Mouse (Mus musculus): ENCODE measurements around the gene Ndufc2.
"Not testable (repeated sequence)": the region's sequence is repeated elsewhere in the genome, so short reads cannot be mapped to it uniquely, and the experiment has no call there.

Ndufc2 gene

DNA sequence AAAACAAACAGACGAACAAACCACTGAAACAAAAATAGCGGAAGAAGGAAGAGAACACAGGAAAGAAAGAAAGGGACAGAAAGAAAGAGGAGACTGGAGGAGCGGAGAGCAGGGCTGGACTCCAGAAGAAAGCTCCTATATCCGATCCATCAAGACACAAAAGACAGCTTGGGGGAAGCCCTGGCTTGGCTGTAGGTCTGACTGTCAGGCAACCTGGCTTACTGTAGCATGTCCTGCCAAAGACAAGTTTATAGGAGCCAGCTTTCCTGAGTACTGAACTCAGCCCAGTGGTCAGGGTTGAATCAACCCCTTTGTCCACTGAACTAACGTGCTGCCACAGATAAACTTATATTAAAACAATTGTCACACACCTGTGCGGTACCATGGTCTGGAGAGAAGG is 27.5 kb downstream of the Ndufc2 start:
- no peak for DNase-seq (ENCODE audit: low read depth, low spot score)

DNA sequence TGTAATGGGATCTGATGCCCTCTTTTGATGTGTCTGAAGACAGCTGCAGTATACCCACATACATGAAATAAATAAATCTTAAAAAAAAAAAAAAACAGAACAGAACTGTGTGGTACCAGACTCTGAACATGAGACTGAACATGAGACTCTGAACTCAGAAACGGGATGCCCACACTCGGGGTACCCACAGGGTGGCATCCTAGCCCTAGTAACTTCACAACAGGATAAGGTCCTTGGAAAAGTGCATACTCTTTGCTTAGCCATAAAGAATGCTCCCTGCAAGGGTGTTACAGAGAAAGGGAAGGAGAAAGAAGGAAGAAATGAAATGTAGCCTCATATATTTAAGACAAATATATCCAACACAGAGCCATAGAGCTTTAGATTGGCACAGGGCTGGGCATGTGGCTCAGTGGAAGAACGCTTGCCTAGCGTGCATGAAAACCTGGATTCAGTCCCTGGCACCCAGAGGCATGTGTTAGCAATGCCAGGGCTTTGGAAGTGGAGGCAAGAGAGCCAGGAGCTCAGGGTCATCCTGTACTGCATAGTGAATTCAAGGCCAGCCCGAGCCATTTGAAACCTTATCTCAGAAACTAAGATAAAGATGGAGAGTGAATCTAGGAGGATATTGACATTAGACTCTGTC is 28.1 kb downstream of the Ndufc2 start:
- DNase-seq (ENCODE audit: low read depth, low spot score): no peak

DNA sequence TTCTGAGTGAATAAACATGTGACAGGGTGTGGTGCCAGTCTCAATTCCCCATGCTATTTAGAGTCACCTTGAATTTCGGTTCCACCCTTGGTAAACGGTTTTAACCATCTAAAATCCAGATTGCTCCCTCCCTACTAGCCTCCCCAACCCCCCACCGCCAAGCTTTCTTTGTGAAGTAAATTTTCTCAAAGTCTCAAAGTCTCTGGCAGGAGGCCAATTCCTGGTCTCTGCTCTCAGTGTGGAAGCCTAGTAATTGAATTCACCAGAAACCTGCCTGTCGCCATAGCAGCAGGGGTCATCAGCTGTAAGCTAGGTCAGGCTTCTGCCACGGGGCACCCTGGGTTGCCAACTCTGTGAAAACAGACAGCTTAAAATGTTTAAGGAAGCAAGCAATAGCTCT is 29.9 kb downstream of the Ndufc2 start:
- no peak for DNase-seq (ENCODE audit: low read depth, low spot score)

- not testable (repeated sequence) for DNase-seq (ENCODE audit: low read depth, low spot score)
Measured at GRCm38 (mm10) chr7:97433517-97433916, 33.7 kb downstream of the Ndufc2 start.

- no peak for DNase-seq (ENCODE audit: low read depth, low spot score)
Measured at GRCm38 (mm10) chr7:97434517-97434916, 34.7 kb downstream of the Ndufc2 start.

DNA sequence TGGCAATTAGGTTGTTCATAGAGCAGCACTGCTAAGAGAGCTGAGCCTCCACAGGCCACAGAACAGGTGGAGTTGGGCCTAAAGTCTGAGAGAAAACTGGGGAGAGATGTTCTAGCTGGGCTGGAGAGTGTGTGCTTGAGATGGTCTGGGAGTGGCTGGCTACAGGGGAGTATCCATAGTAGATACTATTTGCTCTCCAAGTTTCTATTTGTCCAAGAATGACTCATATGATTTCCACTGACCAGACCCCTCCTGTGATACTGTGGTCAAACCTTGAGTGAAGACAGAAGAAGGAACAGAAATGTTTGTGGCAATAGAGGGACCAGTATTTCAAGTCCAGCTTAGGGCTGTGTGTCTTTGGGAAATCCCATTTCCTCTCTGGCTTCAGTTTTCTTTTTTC is 39.2 kb downstream of the Ndufc2 start:
- DNase-seq (ENCODE audit: low read depth, low spot score): no peak

GRCm38 (mm10) chr7:97446171-97446925 is 46.5 kb downstream of the Ndufc2 start:
- DNase-seq (ENCODE audit: low read depth, low spot score): peak; percentile 84

DNA sequence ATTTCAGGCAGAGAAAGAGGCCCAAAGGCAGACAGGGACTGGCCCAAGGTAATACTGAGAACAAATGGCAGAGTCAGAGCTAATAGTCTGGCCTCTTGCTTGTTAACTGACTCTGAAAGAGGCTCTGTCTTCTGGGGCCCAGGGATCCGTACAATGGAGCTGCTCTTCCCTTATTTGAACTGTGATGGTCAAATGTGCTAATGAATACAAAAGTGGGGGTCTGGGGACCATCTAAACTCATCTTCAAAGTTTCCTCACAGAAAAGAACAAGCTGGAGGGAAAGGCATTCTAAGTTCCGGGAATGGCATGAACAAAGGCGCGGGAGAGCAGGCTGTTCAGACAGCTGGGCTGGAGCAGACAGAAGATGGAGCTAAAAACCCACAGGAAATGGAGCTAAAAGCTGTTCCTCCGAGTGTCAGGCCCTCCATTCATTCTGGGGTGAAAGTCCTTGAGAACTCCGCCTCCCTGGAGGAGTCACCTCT is 47.3 kb downstream of the Ndufc2 start:
- DNase-seq (ENCODE audit: low read depth, low spot score): no peak

GRCm38 (mm10) chr7:97451023-97451422 is 51.2 kb downstream of the Ndufc2 start, which contains the start of gene Kctd14:
Gene Kctd14 (plus strand): TSS chr7:97451323.
- not testable (repeated sequence) for DNase-seq (ENCODE audit: low read depth, low spot score)

- DNase-seq (ENCODE audit: low read depth, low spot score): no peak
Measured at GRCm38 (mm10) chr7:97452196-97452595, 52.4 kb downstream of the Ndufc2 start.

DNA sequence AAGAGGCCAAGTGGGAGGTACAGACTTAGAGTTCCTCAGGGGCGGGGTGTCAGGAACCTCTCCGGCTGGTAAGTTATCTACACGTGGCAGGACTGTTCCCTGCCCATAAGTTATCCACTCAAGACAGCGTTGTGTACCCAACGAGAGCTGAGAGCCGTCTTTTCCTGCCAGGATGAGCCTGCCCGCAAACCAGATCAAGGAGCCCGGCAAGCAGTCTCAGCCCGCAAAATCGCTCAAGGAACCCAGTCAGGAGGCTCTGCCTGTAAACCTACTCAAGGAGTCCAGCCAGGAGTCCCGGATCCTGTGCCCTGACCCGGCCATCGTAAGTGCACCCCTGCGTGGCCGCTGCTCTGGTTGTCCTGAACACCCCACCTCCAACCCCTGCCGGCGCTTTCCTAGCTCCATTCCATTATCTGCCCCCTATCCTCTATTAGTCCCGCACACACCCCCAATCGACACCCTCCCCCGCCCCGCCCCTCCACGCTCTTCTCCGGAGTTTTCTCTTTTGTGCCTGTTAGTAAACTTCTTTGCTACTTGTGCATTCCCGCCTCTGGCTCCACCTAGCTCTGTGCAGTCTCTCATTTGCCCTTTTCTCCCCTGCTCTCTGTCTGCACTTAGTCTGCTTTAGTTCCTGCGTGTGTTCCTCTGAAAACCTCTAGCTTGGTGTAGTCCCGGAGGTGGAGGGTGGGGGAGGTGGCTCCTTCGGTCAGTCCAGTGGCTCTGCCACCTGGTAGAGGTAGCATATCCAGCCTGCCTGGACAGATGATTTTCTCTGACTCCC is 53.5 kb downstream of the Ndufc2 start:
- no peak for DNase-seq (ENCODE audit: low read depth, low spot score)

- DNase-seq (ENCODE audit: low read depth, low spot score): no peak
Measured at GRCm38 (mm10) chr7:97454795-97455194, 55.0 kb downstream of the Ndufc2 start.

DNA sequence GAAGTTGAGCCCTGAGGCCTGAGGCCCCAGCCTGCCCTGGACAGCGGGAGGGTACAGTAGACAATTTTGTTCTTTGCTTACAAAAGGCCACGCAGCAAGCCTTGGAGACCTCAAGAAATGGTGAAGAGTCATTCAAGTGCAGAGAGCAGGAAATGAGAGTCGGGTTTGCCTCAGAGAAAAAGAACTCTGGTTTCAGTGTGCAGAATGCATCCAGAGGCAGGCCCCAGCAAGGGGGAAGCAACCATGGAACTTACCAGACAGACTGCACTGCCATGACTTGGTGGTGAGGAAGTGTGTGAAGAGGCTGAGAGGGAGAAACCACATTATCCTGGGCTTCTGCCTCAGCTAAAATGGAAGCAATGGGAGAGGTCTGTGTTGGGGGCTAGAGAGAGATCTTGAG is 55.8 kb downstream of the Ndufc2 start:
- no peak for DNase-seq (ENCODE audit: low read depth, low spot score)

Data from retina, postnatal 7 days (tissue).